Mouse (Mus musculus): ENCODE data around the gene Kansl1.

GRCm38 (mm10) chr11:104488292-104488691 is 19.6 kb upstream of the Kansl1 start:
- TF ChIP-seq CTCF (IDR thresholded peaks at IDR 0.05; ENCODE audit: extremely low read depth, insufficient read depth, insufficient read length, insufficient replicate concordance) (no peak), POLR2A (IDR thresholded peaks at IDR 0.05; ENCODE audit: low read depth, low read length) (no peak)

Data from spleen, adult 2 months (tissue).